Mouse (Mus musculus) midbrain, embryonic 16.5 days (tissue): ENCODE data around the gene Ghrhr. TPM values are rescaled to one million over a fixed set of nuclear protein-coding genes. Genes with fewer than 3 reads are reported as not detected.

Experiments
- ATAC-seq: fragments of 200-750 bp; cut with Nextera tagmentation; 2 replicates; pipeline ENCODE4 v1.8.0; 2017; ENCODE audit warnings: moderate TSS enrichment
- H3K27ac ChIP-seq: fragments of 300-500 bp; sonication (generic); 2 replicates; pipeline ENCODE4 v1.5.1; 2014; ENCODE audit warnings: mild to moderate bottlenecking, low read length, mixed read lengths
- H3K27me3 ChIP-seq: fragments of 300-500 bp; sonication (generic); 2 replicates; pipeline ENCODE4 v1.6.1; 2014; ENCODE audit warnings: low read depth, low read length, mixed read lengths; ENCODE audit not compliant: control insufficient read depth, insufficient read depth
- H3K36me3 ChIP-seq: fragments of 300-500 bp; sonication (generic); 2 replicates; pipeline ENCODE4 v1.6.1; 2014; ENCODE audit warnings: mild to moderate bottlenecking, low read length, moderate library complexity, mixed read lengths; ENCODE audit not compliant: control insufficient read depth, insufficient read depth
- H3K4me1 ChIP-seq: fragments of 300-500 bp; sonication (generic); 2 replicates; pipeline ENCODE4 v1.6.1; 2014; ENCODE audit warnings: mild to moderate bottlenecking, low read length, mixed read lengths; ENCODE audit not compliant: control insufficient read depth, insufficient read depth
- H3K4me2 ChIP-seq: fragments of 300-500 bp; sonication (generic); 2 replicates; pipeline ENCODE4 v1.6.1; 2014; ENCODE audit warnings: mild to moderate bottlenecking, low read length, mixed read lengths
- H3K4me3 ChIP-seq: fragments of 300-500 bp; sonication (generic); 2 replicates; pipeline ENCODE4 v1.5.1; 2014; ENCODE audit warnings: low read depth, mild to moderate bottlenecking, low read length, moderate library complexity, mixed read lengths
- H3K9ac ChIP-seq: fragments of 300-500 bp; sonication (generic); 2 replicates; pipeline ENCODE4 v1.6.1; 2014; ENCODE audit warnings: low read depth, low read length, mixed read lengths
- H3K9me3 ChIP-seq: fragments of 300-500 bp; sonication (generic); replicated peaks from 2 replicates; pipeline ENCODE4 v1.6.1; 2014; ENCODE audit warnings: mild to moderate bottlenecking, low read length, mixed read lengths; ENCODE audit not compliant: control insufficient read depth, poor library complexity, severe bottlenecking
- WGBS: fragments of 180-500 bp; shearing (Covaris S2); extraction: QIAGEN DNeasy Blood & Tissue Kit; methylation state at CpG from one replicate; pipeline ENCODE4 v1.1.7; 2014; 5-methylcytosine and 5-hydroxymethylcytosine counted together
- polyA plus RNA-seq: library from polyadenylated mRNA; unstranded; fragments of >200 nt; fragmentation: Nextera tagmentation; extraction: Ambion mirVana; gene quantifications from 2 replicates; pipeline ENCODE4 v1.2.1, GENCODE M21; 2015

Ghrhr gene
- polyA plus RNA-seq, 1 experiment from 2014 or later, result not detected

GRCm38 (mm10) chr6:55410977-55411376 lies 34.9 kb downstream of the Ghrhr start:
- H3K27me3 ChIP-seq, result no peaks in the 10 kb centered on the region
- no peak overlapping the region for H3K27ac ChIP-seq
- H3K9me3 ChIP-seq, result no peaks in the 10 kb centered on the region
- H3K4me1 ChIP-seq, result peaks cover 4% of the 10 kb centered on the region
- no peaks in the 10 kb centered on the region for H3K36me3 ChIP-seq
- WGBS, result 82% methylated on average over 5 of the region's 5 CpGs
- no peak overlapping the region for H3K4me3 ChIP-seq
- no peak overlapping the region for H3K9ac ChIP-seq
- no peak overlapping the region for H3K4me2 ChIP-seq
- no peak for ATAC-seq

- H3K27me3 ChIP-seq, result no peaks in the 10 kb centered on the region
- no peaks in the 10 kb centered on the region for H3K9me3 ChIP-seq
- H3K4me3 ChIP-seq, result no peak overlapping the region
- H3K4me2 ChIP-seq, result no peak overlapping the region
- WGBS, result 45% methylated on average over 5 of the region's 5 CpGs
- peaks cover 22% of the 10 kb centered on the region for H3K4me1 ChIP-seq
- no peak overlapping the region for H3K9ac ChIP-seq
- ATAC-seq, result peak; percentile 65
- no peaks in the 10 kb centered on the region for H3K36me3 ChIP-seq
- no peak overlapping the region for H3K27ac ChIP-seq
Measured at GRCm38 (mm10) chr6:55416202-55416601, 40.1 kb downstream of the Ghrhr start.

DNA sequence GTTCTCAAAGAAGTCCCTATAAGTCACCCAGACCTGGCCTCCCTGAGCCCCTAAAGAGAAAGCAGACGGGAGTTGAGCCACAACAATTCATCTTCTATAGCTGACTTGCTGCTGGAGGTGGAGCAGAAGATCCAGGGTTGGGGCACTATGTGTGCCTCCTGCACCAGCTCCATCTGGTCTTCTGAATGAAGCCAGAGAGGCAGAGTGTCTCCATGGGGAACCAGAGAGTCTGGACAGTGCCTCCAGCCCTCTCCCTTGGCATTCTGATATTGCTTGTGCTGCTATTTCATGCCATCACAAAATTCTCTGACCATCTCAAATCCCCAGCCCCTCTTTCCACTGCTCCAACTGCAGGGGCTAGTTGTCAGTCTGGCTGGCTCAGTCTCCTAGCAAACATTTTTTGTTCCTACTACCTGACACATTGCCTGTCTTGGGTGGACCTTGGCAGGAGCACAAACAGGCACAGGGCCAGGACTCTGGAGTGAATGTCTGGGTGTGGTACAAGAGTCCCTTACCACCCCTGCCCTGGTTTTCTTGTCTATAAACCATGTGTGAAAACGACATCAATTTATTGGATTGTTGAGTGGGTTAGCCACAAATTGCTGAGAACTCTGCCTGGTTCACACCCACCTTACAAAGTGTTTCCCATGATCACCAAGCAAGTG lies 42.8 kb downstream of the Ghrhr start:
- Histone ChIP-seq H3K4me2 (no peak overlapping the region), H3K27ac (no peak overlapping the region), H3K27me3 (no peaks in the 10 kb centered on the region), H3K36me3 (no peaks in the 10 kb centered on the region), H3K4me1 (peaks cover 27% of the 10 kb centered on the region), H3K9ac (no peak overlapping the region), H3K4me3 (no peak overlapping the region), H3K9me3 (no peaks in the 10 kb centered on the region)
- no peak for ATAC-seq
- 65% methylated on average over 2 of the region's 2 CpGs for WGBS

DNA sequence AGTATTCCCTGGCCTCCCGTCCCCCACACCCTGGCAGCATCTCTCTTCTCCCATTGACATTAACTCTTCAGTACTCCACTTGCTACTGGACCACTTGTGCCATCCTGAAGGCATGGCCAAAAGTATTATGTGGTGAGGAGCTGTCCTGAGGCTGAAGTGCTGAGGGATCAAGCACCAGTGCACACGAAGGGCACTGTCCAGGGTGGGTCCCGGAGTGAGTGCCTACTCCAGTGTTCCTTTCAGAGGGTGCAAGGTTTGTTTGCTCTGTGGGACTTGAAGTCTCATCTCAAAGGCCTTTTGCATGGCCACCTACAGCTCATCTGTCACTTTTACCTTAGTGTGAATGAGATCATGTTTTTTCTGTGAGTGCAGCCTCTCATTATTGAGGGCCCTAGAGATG lies 44.3 kb downstream of the Ghrhr start:
- Histone ChIP-seq H3K4me3 (no peak overlapping the region), H3K4me1 (peaks cover 27% of the 10 kb centered on the region), H3K36me3 (no peaks in the 10 kb centered on the region), H3K9ac (no peak overlapping the region), H3K9me3 (no peaks in the 10 kb centered on the region), H3K27ac (peak overlapping the region; percentile 77), H3K27me3 (no peaks in the 10 kb centered on the region), H3K4me2 (no peak overlapping the region)
- 73% methylated on average over 3 of the region's 3 CpGs for WGBS
- ATAC-seq, result peak; percentile 8; the same call in 1 of the 2 replicates

GRCm38 (mm10) chr6:55420869-55421361 lies 44.8 kb downstream of the Ghrhr start:
- Histone ChIP-seq H3K36me3 (no peaks in the 10 kb centered on the region), H3K4me1 (peaks cover 23% of the 10 kb centered on the region), H3K9me3 (no peaks in the 10 kb centered on the region), H3K9ac (no peak overlapping the region), H3K27ac (peak overlapping the region; percentile 77), H3K27me3 (no peaks in the 10 kb centered on the region), H3K4me3 (no peak overlapping the region), H3K4me2 (no peak overlapping the region)
- peak; percentile 87 for ATAC-seq
- 0% methylated on average over 1 of the region's 1 CpGs for WGBS

GRCm38 (mm10) chr6:55432121-55432520 lies 56.0 kb downstream of the Ghrhr start:
- H3K27ac ChIP-seq, result no peak overlapping the region
- no peak overlapping the region for H3K4me2 ChIP-seq
- H3K9me3 ChIP-seq, result no peaks in the 10 kb centered on the region
- no peak overlapping the region for H3K4me3 ChIP-seq
- no peaks in the 10 kb centered on the region for H3K36me3 ChIP-seq
- H3K9ac ChIP-seq, result no peak overlapping the region
- peaks cover 21% of the 10 kb centered on the region for H3K4me1 ChIP-seq
- ATAC-seq, result no peak
- H3K27me3 ChIP-seq, result no peaks in the 10 kb centered on the region

- Histone ChIP-seq H3K27me3 (no peaks in the 10 kb centered on the region), H3K9me3 (no peaks in the 10 kb centered on the region), H3K4me2 (no peak overlapping the region), H3K4me3 (no peak overlapping the region), H3K4me1 (peaks cover 21% of the 10 kb centered on the region), H3K36me3 (no peaks in the 10 kb centered on the region), H3K9ac (0 out of 2 replicates have a peak overlapping the region, but pooled peaks have one; percentile 25), H3K27ac (peak overlapping the region; percentile 51)
- 22% methylated on average over 3 of the region's 3 CpGs for WGBS
- peak; percentile 81 for ATAC-seq
Measured at GRCm38 (mm10) chr6:55434360-55434759, 58.3 kb downstream of the Ghrhr start.

DNA sequence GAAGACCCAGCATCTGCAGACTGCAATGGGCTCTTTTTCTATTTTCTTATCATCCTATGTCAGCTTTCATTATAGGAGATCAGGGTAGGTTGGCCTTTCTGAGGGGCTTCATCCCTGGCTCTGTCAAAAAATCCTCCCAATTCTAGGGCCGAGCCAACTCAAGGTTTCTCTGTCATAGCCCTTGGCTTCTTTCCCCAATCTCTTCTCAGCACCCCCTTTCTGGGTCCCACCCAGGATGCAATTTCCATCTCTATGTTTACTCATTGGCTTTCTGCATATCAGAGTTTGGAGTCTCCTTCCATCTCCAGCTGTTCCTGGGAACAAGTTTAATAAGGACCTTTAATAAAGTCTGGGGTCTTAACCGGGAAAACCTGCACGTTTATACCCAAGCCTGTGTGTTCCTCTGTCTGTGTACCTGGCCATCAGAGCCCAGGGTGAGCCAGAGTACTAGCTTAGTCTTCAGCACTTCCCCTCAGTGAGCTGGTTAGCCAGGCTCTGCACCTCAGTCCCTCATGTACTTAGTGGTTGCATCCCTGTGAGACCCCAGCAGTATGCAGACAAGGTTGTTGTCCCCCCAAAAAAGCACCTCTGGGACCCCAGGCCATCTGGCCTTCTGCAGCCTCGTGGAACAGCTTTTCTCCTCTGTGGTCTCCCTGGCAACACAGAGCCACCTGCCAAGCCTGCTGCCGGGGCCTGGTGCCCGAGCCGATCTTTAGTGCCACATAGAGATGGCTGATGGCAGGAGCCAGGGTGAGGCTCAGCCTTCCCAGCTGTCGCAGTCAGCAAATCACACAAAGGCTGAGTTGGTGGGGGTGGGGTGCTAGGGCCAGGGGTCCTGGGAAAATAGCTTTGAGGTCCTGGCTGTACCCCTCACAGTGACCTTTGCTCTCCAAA lies 59.4 kb downstream of the Ghrhr start:
- Histone ChIP-seq H3K27me3 (no peaks in the 10 kb centered on the region), H3K36me3 (no peaks in the 10 kb centered on the region), H3K27ac (peak overlapping the region; percentile 51), H3K9ac (no peak overlapping the region), H3K9me3 (no peaks in the 10 kb centered on the region), H3K4me3 (no peak overlapping the region), H3K4me2 (no peak overlapping the region), H3K4me1 (peaks cover 21% of the 10 kb centered on the region)
- peak; percentile 82 for ATAC-seq
- WGBS, result 33% methylated on average over 8 of the region's 8 CpGs

- WGBS, result 46% methylated on average over 3 of the region's 3 CpGs
- Histone ChIP-seq H3K27me3 (no peaks in the 10 kb centered on the region), H3K27ac (no peak overlapping the region), H3K4me1 (peaks cover 21% of the 10 kb centered on the region), H3K4me3 (no peak overlapping the region), H3K9ac (no peak overlapping the region), H3K4me2 (no peak overlapping the region), H3K36me3 (no peaks in the 10 kb centered on the region), H3K9me3 (no peaks in the 10 kb centered on the region)
- ATAC-seq, result no peak
Measured at GRCm38 (mm10) chr6:55437919-55438318, 61.8 kb downstream of the Ghrhr start.
